Mouse (Mus musculus): ENCODE measurements around the gene Gm12184. TPM values are rescaled to one million over a fixed set of nuclear protein-coding genes. Genes with fewer than 3 reads are reported as not detected.
"Not testable (repeated sequence)": the region's sequence is repeated elsewhere in the genome, so short reads cannot be mapped to it uniquely, and the experiment has no call there.

Gene Gm12184
- polyA plus RNA-seq, 1 experiment from 2014 or later = 4.1 TPM

GRCm38 (mm10) chr11:48797287-48797686 is 29.2 kb downstream of the Gm12184 start:
- H3K27ac ChIP-seq (ENCODE audit: low read depth) = no peak overlapping the region
- no peak overlapping the region for H3K4me2 ChIP-seq (ENCODE audit: low read length)
- no peak overlapping the region for H3K9ac ChIP-seq (ENCODE audit: low read length)
- H3K36me3 ChIP-seq (ENCODE audit: control insufficient read depth, insufficient read depth, low read length) = peaks cover 12% of the 10 kb centered on the region
- peaks cover 11% of the 10 kb centered on the region for H3K4me1 ChIP-seq (replicated peaks; ENCODE audit: control insufficient read depth, insufficient read depth, low read length)
- H3K9me3 ChIP-seq (ENCODE audit: control insufficient read depth, low read length) = no peaks in the 10 kb centered on the region
- H3K4me3 ChIP-seq (ENCODE audit: low read depth, low read length) = no peak overlapping the region
- DNase-seq (ENCODE audit: low spot score) = no peak
- H3K27me3 ChIP-seq (replicated peaks; ENCODE audit: control insufficient read depth, insufficient read depth, low read length) = no peaks in the 10 kb centered on the region
- WGBS = 77% methylated on average over 5 of the region's 5 CpGs
- ATAC-seq (replicated peaks; ENCODE audit: low FRiP score, low TSS enrichment, low read depth) = no peak

- no peak for ATAC-seq (replicated peaks; ENCODE audit: low FRiP score, low TSS enrichment, low read depth)
- H3K4me1 ChIP-seq (replicated peaks; ENCODE audit: control insufficient read depth, insufficient read depth, low read length) = peaks cover 4% of the 10 kb centered on the region; the same call in 1 of the 2 replicates
- H3K4me3 ChIP-seq (ENCODE audit: low read depth, low read length) = no peak overlapping the region
- no peak overlapping the region for H3K4me2 ChIP-seq (ENCODE audit: low read length)
- no peak overlapping the region for H3K9ac ChIP-seq (ENCODE audit: low read length)
- no peaks in the 10 kb centered on the region for H3K9me3 ChIP-seq (ENCODE audit: control insufficient read depth, low read length)
- WGBS = 84% methylated on average over 4 of the region's 4 CpGs
- peaks cover 3% of the 10 kb centered on the region; the same call in 1 of the 2 replicates for H3K36me3 ChIP-seq (ENCODE audit: control insufficient read depth, insufficient read depth, low read length)
- no peak for DNase-seq (ENCODE audit: low spot score)
- H3K27ac ChIP-seq (ENCODE audit: low read depth) = no peak overlapping the region
- no peaks in the 10 kb centered on the region for H3K27me3 ChIP-seq (replicated peaks; ENCODE audit: control insufficient read depth, insufficient read depth, low read length)
These were observed 30.2 kb downstream of the Gm12184 start for GRCm38 (mm10) chr11:48796290-48796689.

GRCm38 (mm10) chr11:48795221-48795620 is 31.2 kb downstream of the Gm12184 start:
- H3K4me1 ChIP-seq (replicated peaks; ENCODE audit: control insufficient read depth, insufficient read depth, low read length) = peaks cover 7% of the 10 kb centered on the region

GRCm38 (mm10) chr11:48793184-48793583 is 33.3 kb downstream of the Gm12184 start:
- H3K9me3 ChIP-seq (ENCODE audit: control insufficient read depth, low read length) = no peaks in the 10 kb centered on the region
- ATAC-seq (replicated peaks; ENCODE audit: low FRiP score, low TSS enrichment, low read depth) = no peak
- no peaks in the 10 kb centered on the region for H3K36me3 ChIP-seq (ENCODE audit: control insufficient read depth, insufficient read depth, low read length)
- H3K4me2 ChIP-seq (ENCODE audit: low read length) = no peak overlapping the region
- no peak overlapping the region for H3K27ac ChIP-seq (ENCODE audit: low read depth)
- H3K4me1 ChIP-seq (replicated peaks; ENCODE audit: control insufficient read depth, insufficient read depth, low read length) = peaks cover 4% of the 10 kb centered on the region; the same call in 1 of the 2 replicates
- no peak for DNase-seq (ENCODE audit: low spot score)
- H3K9ac ChIP-seq (ENCODE audit: low read length) = no peak overlapping the region
- H3K4me3 ChIP-seq (ENCODE audit: low read depth, low read length) = no peak overlapping the region
- H3K27me3 ChIP-seq (replicated peaks; ENCODE audit: control insufficient read depth, insufficient read depth, low read length) = no peaks in the 10 kb centered on the region
- WGBS = 94% methylated on average over 3 of the region's 3 CpGs

More at GRCm38 (mm10) chr11:48795221-48795620, 31.2 kb downstream of the Gm12184 start:
- Histone ChIP-seq H3K36me3 (ENCODE audit: control insufficient read depth, insufficient read depth, low read length) (no peaks in the 10 kb centered on the region), H3K4me3 (ENCODE audit: low read depth, low read length) (no peak overlapping the region), H3K9ac (ENCODE audit: low read length) (no peak overlapping the region), H3K27me3 (replicated peaks; ENCODE audit: control insufficient read depth, insufficient read depth, low read length) (no peaks in the 10 kb centered on the region), H3K9me3 (ENCODE audit: control insufficient read depth, low read length) (no peaks in the 10 kb centered on the region), H3K4me2 (ENCODE audit: low read length) (no peak overlapping the region), H3K27ac (ENCODE audit: low read depth) (no peak overlapping the region)
- no peak for ATAC-seq (replicated peaks; ENCODE audit: low FRiP score, low TSS enrichment, low read depth)
- WGBS = 93% methylated on average over 7 of the region's 7 CpGs
- DNase-seq (ENCODE audit: low spot score) = no peak

- H3K4me2 ChIP-seq (ENCODE audit: low read length); H3K27ac ChIP-seq (ENCODE audit: low read depth); H3K27me3 ChIP-seq (replicated peaks; ENCODE audit: control insufficient read depth, insufficient read depth, low read length); DNase-seq (ENCODE audit: low spot score); H3K36me3 ChIP-seq (ENCODE audit: control insufficient read depth, insufficient read depth, low read length); ATAC-seq (replicated peaks; ENCODE audit: low FRiP score, low TSS enrichment, low read depth); H3K9me3 ChIP-seq (ENCODE audit: control insufficient read depth, low read length); H3K4me1 ChIP-seq (replicated peaks; ENCODE audit: control insufficient read depth, insufficient read depth, low read length); H3K9ac ChIP-seq (ENCODE audit: low read length); H3K4me3 ChIP-seq (ENCODE audit: low read depth, low read length): not testable (repeated sequence)
- 88% methylated on average over 9 of the region's 9 CpGs for WGBS
These were observed 34.6 kb downstream of the Gm12184 start for GRCm38 (mm10) chr11:48791894-48792293.

GRCm38 (mm10) chr11:48790946-48791345 is 35.5 kb downstream of the Gm12184 start:
- Histone ChIP-seq H3K9ac (ENCODE audit: low read length) (no peak overlapping the region), H3K36me3 (ENCODE audit: control insufficient read depth, insufficient read depth, low read length) (no peaks in the 10 kb centered on the region), H3K27ac (ENCODE audit: low read depth) (no peak overlapping the region), H3K4me2 (ENCODE audit: low read length) (peak overlapping the region; percentile 4; the same call in 1 of the 2 replicates), H3K27me3 (replicated peaks; ENCODE audit: control insufficient read depth, insufficient read depth, low read length) (no peaks in the 10 kb centered on the region), H3K9me3 (ENCODE audit: control insufficient read depth, low read length) (no peaks in the 10 kb centered on the region), H3K4me1 (replicated peaks; ENCODE audit: control insufficient read depth, insufficient read depth, low read length) (peaks cover 4% of the 10 kb centered on the region; the same call in 1 of the 2 replicates), H3K4me3 (ENCODE audit: low read depth, low read length) (no peak overlapping the region)
- DNase-seq (ENCODE audit: low spot score) = no peak
- WGBS = 50% methylated on average over 8 of the region's 8 CpGs
- no peak for ATAC-seq (replicated peaks; ENCODE audit: low FRiP score, low TSS enrichment, low read depth)

GRCm38 (mm10) chr11:48789973-48790823 is 36.3 kb downstream of the Gm12184 start:
- Histone ChIP-seq H3K4me2 (ENCODE audit: low read length) (peak overlapping the region; percentile 40), H3K36me3 (ENCODE audit: control insufficient read depth, insufficient read depth, low read length) (no peaks in the 10 kb centered on the region), H3K27ac (ENCODE audit: low read depth) (no peak overlapping the region), H3K27me3 (replicated peaks; ENCODE audit: control insufficient read depth, insufficient read depth, low read length) (no peaks in the 10 kb centered on the region), H3K4me3 (ENCODE audit: low read depth, low read length) (0 out of 2 replicates have a peak overlapping the region, but pooled peaks have one; percentile 17), H3K4me1 (replicated peaks; ENCODE audit: control insufficient read depth, insufficient read depth, low read length) (peaks cover 4% of the 10 kb centered on the region; the same call in 1 of the 2 replicates), H3K9me3 (ENCODE audit: control insufficient read depth, low read length) (no peaks in the 10 kb centered on the region), H3K9ac (ENCODE audit: low read length) (no peak overlapping the region)
- ATAC-seq (replicated peaks; ENCODE audit: low FRiP score, low TSS enrichment, low read depth) = peak; percentile 42; the same call in 1 of the 2 replicates
- DNase-seq (ENCODE audit: low spot score) = peak; percentile 90
- 14% methylated on average over 20 of the region's 20 CpGs for WGBS

- no peak overlapping the region for H3K4me3 ChIP-seq (ENCODE audit: low read depth, low read length)
- no peaks in the 10 kb centered on the region for H3K27me3 ChIP-seq (replicated peaks; ENCODE audit: control insufficient read depth, insufficient read depth, low read length)
- no peak for DNase-seq (ENCODE audit: low spot score)
- 87% methylated on average over 5 of the region's 5 CpGs for WGBS
- H3K27ac ChIP-seq (ENCODE audit: low read depth) = no peak overlapping the region
- no peaks in the 10 kb centered on the region for H3K36me3 ChIP-seq (ENCODE audit: control insufficient read depth, insufficient read depth, low read length)
- no peak overlapping the region for H3K9ac ChIP-seq (ENCODE audit: low read length)
- H3K4me1 ChIP-seq (replicated peaks; ENCODE audit: control insufficient read depth, insufficient read depth, low read length) = peaks cover 4% of the 10 kb centered on the region; the same call in 1 of the 2 replicates
- no peak overlapping the region for H3K4me2 ChIP-seq (ENCODE audit: low read length)
- no peaks in the 10 kb centered on the region for H3K9me3 ChIP-seq (ENCODE audit: control insufficient read depth, low read length)
- no peak for ATAC-seq (replicated peaks; ENCODE audit: low FRiP score, low TSS enrichment, low read depth)
These were observed 37.2 kb downstream of the Gm12184 start for GRCm38 (mm10) chr11:48789215-48789614.
